Mouse (Mus musculus) bone marrow macrophage, adult 2 months (primary cell): ENCODE measurements around the gene Nek11. TPM values are rescaled to one million over a fixed set of nuclear protein-coding genes. Genes with fewer than 3 reads are reported as not detected.

Source experiments
- H3K27ac ChIP-seq: 2 replicates; pipeline ENCODE4 v1.5.1; 2012; ENCODE audit warnings: low read depth, low read length; ENCODE audit not compliant: insufficient read depth
- H3K4me1 ChIP-seq: 2 replicates; pipeline ENCODE4 v1.6.1; 2012; ENCODE audit warnings: low read length; ENCODE audit not compliant: control insufficient read depth, insufficient read depth
- H3K4me3 ChIP-seq: 2 replicates; pipeline ENCODE4 v1.5.1; 2012; ENCODE audit warnings: mild to moderate bottlenecking, low read length, moderate library complexity; ENCODE audit not compliant: insufficient read depth
- CTCF ChIP-seq: IDR thresholded peaks from 2 replicates; pipeline ENCODE4 v1.5.1; 2012; ENCODE audit warnings: low read depth, mild to moderate bottlenecking, low read length, moderate library complexity
- POLR2A ChIP-seq: IDR thresholded peaks from 2 replicates; pipeline ENCODE4 v1.6.1; 2012; ENCODE audit warnings: mild to moderate bottlenecking, low read depth, low read length, borderline replicate concordance
- polyA plus RNA-seq: library from polyadenylated mRNA; stranded (reverse); fragments of >200 nt; gene quantifications from 2 replicates; pipeline ENCODE4 v1.2.4, GENCODE M21; 2012; ENCODE audit not compliant: missing spikeins, insufficient read depth, insufficient read length

Gene Nek11
- polyA plus RNA-seq, 1 experiment, result not detected

DNA sequence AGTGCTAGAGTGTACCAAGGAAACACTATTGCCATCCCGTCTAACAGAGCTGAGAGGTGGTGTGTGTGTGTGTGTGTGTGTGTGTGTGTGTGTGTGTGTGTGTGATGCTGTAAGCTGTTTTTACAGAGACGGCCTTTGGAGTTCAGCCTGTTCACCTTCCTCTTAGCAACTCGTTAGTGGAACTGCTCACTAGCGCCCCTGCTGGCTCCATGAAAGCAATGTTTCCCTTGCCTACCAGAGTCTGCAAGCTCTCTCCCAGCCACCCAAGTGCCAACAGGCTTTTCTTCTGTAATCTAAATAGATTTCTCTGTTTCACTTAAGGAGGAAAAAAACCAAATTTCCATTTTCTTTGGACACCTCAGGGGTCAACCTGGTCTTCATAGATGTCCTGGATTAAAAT, 112.6 kb downstream of the Nek11 start:
- H3K4me1 ChIP-seq, result no peaks in the 10 kb centered on the region
- H3K27ac ChIP-seq, result no peak overlapping the region
- no peak overlapping the region for H3K4me3 ChIP-seq
- TF ChIP-seq CTCF (no peak), POLR2A (no peak)

DNA sequence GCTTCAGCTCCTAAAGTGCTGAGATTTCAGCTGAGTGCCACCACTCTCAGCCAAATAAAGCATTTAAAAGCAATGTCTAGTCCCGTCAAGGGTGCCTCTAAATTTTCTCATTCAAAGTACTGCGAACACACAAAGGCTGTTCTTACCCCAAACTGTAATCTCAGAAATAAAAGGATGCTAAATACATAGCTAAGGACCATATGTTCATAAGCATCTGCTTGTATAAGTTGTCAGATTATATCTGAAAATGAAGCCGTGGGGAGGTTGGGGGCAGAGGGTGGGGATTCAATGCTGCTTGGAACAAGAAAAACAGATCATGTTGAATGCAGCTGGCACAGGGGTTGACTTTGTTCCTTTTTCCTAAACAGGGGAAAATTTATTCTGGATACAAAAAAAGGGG, 120.4 kb downstream of the Nek11 start:
- no peak overlapping the region for H3K27ac ChIP-seq

DNA sequence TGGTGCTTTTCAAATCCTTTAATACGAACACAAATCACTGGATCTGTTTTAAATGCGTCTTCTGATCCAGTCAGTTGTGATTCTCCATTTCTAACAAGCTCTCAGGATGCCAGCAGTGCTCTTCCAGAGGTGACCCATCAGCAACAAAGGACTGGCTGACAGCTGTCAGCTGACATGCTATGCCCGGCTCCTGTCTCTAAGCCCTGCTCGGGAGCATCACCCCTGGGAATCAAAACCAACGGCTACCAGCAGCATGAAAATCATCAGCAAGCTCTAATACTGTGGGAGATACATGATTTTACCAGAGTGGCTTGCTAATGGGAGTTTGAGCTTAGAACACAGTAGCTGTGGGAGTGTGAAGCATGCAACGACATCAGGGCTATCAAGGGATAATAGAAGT, 121.0 kb downstream of the Nek11 start:
- Histone ChIP-seq H3K4me1 (no peaks in the 10 kb centered on the region), H3K4me3 (no peak overlapping the region), H3K27ac (no peak overlapping the region)
- no peak for TF ChIP-seq CTCF
- TF ChIP-seq POLR2A, result no peak

More for the DNA sequence above, 120.4 kb downstream of the Nek11 start:
- Histone ChIP-seq H3K4me1 (no peaks in the 10 kb centered on the region), H3K4me3 (no peak overlapping the region)
- TF ChIP-seq POLR2A, result no peak
- TF ChIP-seq CTCF, result no peak

DNA sequence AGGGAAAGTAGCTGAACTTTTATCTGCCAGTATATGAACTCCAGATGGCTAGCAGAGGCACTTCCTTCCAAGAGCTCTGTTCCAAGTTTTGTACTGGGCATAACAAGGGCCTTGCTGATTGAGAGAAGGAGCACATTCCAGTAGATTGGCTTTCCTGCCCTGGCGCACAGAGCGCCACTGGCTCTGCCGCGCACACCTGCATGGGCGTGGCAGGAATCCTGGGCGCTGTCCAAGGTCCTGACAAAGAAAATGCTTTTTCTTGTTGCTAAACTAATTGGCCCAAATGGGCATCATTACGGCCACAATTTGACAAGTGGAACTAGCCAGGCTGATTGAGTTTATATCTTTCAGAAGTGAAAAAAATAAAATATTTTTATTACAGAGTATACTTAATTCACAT, 123.1 kb downstream of the Nek11 start:
- Histone ChIP-seq H3K27ac (no peak overlapping the region), H3K4me3 (no peak overlapping the region), H3K4me1 (no peaks in the 10 kb centered on the region)
- no peak for TF ChIP-seq POLR2A
- TF ChIP-seq CTCF, result no peak

DNA sequence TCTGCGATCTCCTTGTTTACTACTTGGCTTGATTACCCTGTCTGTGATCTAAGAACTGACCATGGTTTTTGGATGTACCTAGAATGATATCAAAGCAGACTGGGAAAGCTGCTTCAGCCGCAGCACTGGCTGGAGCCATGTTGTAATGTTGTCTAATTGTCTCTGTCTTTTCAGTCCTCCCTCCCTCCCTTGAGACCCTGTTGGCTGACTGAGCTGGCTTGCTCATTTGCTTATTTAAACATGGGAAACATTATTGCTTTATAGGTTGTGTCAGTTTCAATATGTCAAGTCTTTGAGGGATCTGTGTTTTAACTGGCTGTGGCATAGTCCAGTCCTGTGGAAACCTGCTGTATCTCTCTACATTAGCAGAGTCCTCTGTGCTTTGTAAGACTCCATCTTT, 132.2 kb downstream of the Nek11 start:
- TF ChIP-seq POLR2A (no peak), CTCF (no peak)
- Histone ChIP-seq H3K27ac (no peak overlapping the region), H3K4me3 (no peak overlapping the region), H3K4me1 (no peaks in the 10 kb centered on the region)

DNA sequence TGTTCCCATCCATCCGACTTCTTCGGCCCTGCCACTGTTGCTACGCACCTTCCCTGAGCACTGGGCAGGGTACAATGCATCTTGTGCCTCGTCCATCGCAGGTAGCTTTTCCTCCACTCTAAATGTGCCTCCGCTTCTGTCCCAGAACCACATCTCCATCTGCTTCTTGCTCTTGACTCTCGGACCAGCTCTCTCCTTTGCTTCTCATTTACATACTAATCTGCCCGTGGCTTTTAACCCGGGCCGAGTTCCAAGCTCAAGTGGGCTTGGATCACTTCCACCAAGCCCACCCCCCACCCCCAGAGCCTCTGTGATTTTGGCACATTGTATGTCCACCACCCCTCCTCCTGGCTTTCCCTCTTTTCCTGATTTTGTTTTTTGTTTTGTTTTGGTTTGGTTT, 137.7 kb downstream of the Nek11 start:
- Histone ChIP-seq H3K27ac (no peak overlapping the region), H3K4me3 (no peak overlapping the region), H3K4me1 (no peaks in the 10 kb centered on the region)
- TF ChIP-seq CTCF (no peak), POLR2A (no peak)

DNA sequence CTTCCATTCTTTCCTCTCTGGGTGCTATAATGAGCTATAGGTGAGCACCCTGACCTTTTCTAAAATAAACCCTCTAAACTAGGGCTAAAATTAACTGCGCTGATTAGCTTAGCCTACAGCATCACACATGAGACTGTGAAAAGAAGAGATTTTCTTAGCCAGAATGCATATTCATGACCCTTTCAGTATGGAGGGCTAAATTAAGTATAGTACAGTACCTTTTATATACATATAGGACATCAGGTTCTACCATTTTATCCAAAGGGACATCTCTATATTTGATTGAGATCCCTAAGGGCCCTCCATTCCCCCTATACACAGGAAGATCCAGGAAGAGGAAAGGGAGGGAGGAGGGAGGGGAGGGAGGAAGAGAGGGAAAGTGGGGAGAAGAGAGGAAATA, 141.2 kb downstream of the Nek11 start:
- TF ChIP-seq POLR2A, result no peak
- no peak for TF ChIP-seq CTCF
- no peak overlapping the region for H3K4me3 ChIP-seq
- no peaks in the 10 kb centered on the region for H3K4me1 ChIP-seq
- H3K27ac ChIP-seq, result no peak overlapping the region

DNA sequence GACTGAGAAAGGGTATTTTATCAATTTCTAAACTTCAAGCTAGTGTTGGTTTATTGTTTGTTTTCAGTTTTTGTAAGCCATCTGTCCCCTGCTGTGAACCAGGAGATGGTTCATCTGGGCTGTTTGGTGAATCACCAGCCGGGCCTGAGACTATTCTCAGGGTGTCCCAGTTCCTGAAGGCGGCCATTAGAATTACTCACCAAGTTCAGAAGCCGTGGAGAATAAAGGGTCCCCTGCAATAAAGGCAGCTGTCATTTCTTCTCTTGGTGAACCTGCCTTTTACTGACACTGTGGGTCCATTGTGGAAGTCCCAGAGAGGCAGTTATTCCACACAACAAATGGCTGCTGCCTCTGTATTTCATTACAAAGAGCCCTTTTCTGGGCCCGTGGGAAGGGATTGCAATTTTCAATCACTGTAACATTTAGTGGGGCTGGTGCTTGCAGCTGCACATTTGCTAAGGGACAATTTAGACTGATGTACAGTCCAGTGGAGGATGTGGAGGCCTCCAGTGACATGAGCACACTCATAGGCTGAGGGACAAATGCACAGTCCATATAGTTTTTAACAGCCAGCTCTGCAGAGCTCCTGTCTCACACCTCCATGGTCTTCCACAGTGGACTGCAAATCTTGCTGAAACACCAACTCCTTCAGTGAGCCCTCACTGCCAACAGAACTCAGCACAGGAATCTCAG, 142.8 kb downstream of the Nek11 start:
- no peak overlapping the region for H3K27ac ChIP-seq
- H3K4me3 ChIP-seq, result no peak overlapping the region
- H3K4me1 ChIP-seq, result no peaks in the 10 kb centered on the region
- no peak for TF ChIP-seq POLR2A
- TF ChIP-seq CTCF, result no peak

DNA sequence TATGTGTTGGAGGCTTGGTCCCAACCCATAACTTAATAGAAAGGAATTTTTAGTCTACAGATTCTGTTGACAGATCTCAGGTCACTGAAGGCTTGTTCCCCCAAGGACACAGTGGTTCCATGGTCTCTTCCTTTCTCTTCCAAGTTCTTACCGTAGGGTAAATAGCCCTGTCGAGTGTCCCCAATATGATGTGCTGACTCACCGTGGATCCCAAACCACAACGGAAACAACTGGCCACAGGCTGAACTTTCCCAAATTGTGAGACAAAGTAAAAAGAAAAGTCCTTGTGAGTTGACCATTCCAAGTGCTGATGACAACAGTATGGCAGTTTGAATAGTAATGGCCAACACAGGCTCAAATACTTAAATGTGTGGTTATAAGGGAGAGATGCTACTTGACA, 144.1 kb downstream of the Nek11 start:
- Histone ChIP-seq H3K4me1 (no peaks in the 10 kb centered on the region), H3K4me3 (no peak overlapping the region), H3K27ac (no peak overlapping the region)
- TF ChIP-seq POLR2A, result no peak
- TF ChIP-seq CTCF, result no peak

DNA sequence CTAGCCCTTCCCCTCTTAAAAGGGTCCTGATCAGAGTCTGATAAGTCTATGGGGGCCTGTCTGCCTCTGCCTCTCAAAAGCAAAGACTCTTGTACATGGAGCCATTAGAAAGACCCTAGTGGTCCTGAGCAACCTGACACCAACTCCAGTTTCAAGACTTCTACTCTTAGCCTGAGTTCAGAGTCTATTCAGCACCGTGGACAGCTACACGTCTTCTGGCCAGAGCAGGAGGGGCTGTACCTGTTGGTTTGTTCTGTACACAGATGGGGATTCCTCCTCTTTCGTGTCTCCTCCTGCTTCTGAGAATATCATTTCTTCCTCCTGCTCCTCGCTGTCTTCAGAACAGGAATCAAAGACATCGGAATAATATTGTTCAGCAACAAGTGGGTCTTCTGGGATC, 151.3 kb downstream of the Nek11 start:
- H3K4me3 ChIP-seq, result no peak overlapping the region
- H3K4me1 ChIP-seq, result no peaks in the 10 kb centered on the region
- no peak overlapping the region for H3K27ac ChIP-seq
- no peak for TF ChIP-seq CTCF
- TF ChIP-seq POLR2A, result no peak

DNA sequence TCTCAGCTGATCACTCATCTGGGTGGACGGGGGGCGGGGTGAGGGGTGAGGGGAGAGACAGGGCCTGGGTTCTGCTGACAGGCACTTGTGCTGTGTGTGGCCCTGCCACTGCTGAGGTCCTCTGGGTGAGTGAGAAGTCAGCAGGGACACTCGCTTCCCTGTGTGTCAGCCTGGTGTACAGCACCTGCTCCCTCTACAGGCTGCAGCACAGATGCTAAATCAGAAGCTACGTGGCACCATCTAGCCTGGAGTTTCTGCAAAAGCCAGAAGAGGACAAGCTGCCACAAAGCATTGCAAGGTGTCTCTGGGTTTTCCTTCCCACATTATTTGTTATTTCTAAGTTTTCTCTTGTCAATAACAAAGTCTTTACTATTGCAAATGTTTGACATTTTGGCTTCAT, 180.9 kb downstream of the Nek11 start:
- TF ChIP-seq POLR2A (no peak), CTCF (no peak)
- Histone ChIP-seq H3K4me1 (no peaks in the 10 kb centered on the region), H3K27ac (no peak overlapping the region), H3K4me3 (no peak overlapping the region)
